Mouse (Mus musculus) liver, postnatal 0 days (tissue): ENCODE measurements around the gene Pdpn. TPM values are rescaled to one million over a fixed set of nuclear protein-coding genes. Genes with fewer than 3 reads are reported as not detected.

Source experiments
- ATAC-seq: fragments of 200-750 bp; cut with Nextera tagmentation; 2 replicates; pipeline ENCODE4 v1.8.0; 2017; ENCODE audit warnings: mild to moderate bottlenecking, moderate library complexity
- DNase-seq: peaks from one replicate; pipeline ENCODE4 v3.0.0-alpha.2; 2016
- H3K27ac ChIP-seq: fragments of 300-500 bp; sonication (generic); 2 replicates; pipeline ENCODE4 v1.5.1; 2014; ENCODE audit warnings: antibody characterized with exemption, moderate library complexity, mild to moderate bottlenecking, low read depth
- H3K27me3 ChIP-seq: fragments of 300-500 bp; sonication (generic); 2 replicates; pipeline ENCODE4 v1.6.1; 2014; ENCODE audit warnings: low read length, control low read depth, mixed read lengths; ENCODE audit not compliant: insufficient read depth
- H3K36me3 ChIP-seq: fragments of 300-500 bp; sonication (generic); replicated peaks from 2 replicates; pipeline ENCODE4 v1.6.1; 2014; ENCODE audit warnings: mild to moderate bottlenecking, control low read depth, low read length, moderate library complexity, mixed read lengths; ENCODE audit not compliant: insufficient read depth
- H3K4me1 ChIP-seq: fragments of 300-500 bp; sonication (generic); 2 replicates; pipeline ENCODE4 v1.6.1; 2014; ENCODE audit warnings: antibody characterized with exemption, mild to moderate bottlenecking, control low read depth; ENCODE audit not compliant: insufficient read depth
- H3K4me2 ChIP-seq: fragments of 300-500 bp; sonication (generic); 2 replicates; pipeline ENCODE4 v1.6.1; 2014; ENCODE audit warnings: low read depth, mild to moderate bottlenecking, low read length, moderate library complexity, mixed read lengths
- H3K4me3 ChIP-seq: fragments of 300-500 bp; sonication (generic); 2 replicates; pipeline ENCODE4 v1.5.1; 2014; ENCODE audit warnings: low read depth, low read length
- H3K9ac ChIP-seq: fragments of 300-500 bp; sonication (generic); replicated peaks from 2 replicates; pipeline ENCODE4 v1.6.1; 2014; ENCODE audit warnings: mild to moderate bottlenecking, moderate library complexity
- H3K9me3 ChIP-seq: fragments of 300-500 bp; sonication (generic); 2 replicates; pipeline ENCODE4 v1.6.1; 2016; ENCODE audit warnings: mild to moderate bottlenecking, control low read depth, low read length, mixed read lengths
- CTCF ChIP-seq: sonication (generic); IDR thresholded peaks from 2 replicates; pipeline ENCODE4 v1.5.1; 2016; ENCODE audit warnings: antibody characterized with exemption, low read depth
- EP300 ChIP-seq: IDR thresholded peaks from 2 replicates; pipeline ENCODE4 v1.6.1; 2016; ENCODE audit warnings: antibody characterized with exemption, low read depth, mild to moderate bottlenecking
- WGBS: fragments of 180-500 bp; shearing (Covaris S2); extraction: QIAGEN DNeasy Blood & Tissue Kit; methylation state at CpG from one replicate; pipeline ENCODE4 v1.1.7; 2014; ENCODE audit not compliant: insufficient replicate concordance; 5-methylcytosine and 5-hydroxymethylcytosine counted together
- polyA plus RNA-seq: library from polyadenylated mRNA; unstranded; fragments of >200 nt; fragmentation: Nextera tagmentation; extraction: Ambion mirVana; gene quantifications from 2 replicates; pipeline ENCODE4 v1.2.1, GENCODE M21; 2015

The Pdpn gene
- polyA plus RNA-seq, 1 experiment from 2014 or later, result 1.6 TPM

DNA sequence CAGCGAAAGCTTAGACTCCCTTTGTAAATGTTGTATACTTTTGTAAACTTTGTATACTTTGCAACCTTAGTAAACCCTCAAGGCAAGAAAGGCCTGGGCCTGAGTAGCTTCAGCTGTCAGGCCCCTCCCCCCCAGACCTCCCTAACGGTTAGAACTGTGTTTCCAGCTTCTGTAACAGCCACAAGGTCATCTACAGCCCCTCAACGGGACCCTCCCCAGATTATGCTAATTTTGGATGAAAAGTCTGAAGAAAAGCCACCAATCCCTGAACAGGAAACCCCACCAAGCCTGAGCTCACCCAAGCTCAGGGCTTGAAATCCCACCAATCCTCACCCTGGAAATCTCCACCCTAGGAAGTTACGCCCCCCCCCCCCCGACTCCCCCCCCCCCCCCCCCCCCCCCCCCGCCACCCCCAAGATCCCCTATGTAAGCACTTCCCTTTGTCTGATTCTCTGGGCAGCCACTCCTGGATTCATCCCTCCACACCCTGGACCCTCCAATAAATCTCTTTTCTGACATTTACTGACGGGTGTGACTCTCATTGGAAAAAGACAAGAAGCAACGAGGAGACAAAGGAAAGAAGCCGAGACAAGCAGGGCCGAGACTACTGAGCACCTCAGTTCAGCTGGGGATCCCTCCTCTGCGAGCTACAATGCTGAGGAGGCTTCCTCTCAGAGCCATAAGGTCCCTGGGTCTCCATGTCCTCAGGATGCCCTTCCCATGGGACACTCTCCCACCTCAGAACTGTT, 25.0 kb upstream of the Pdpn start:
- 22% methylated on average over 8 of the region's 11 CpGs for WGBS
- ATAC-seq, result no peak
- Histone ChIP-seq H3K9ac (no peak overlapping the region), H3K4me3 (no peak overlapping the region), H3K27me3 (peaks cover 4% of the 10 kb centered on the region; the same call in 1 of the 2 replicates), H3K36me3 (no peaks in the 10 kb centered on the region), H3K4me2 (no peak overlapping the region), H3K4me1 (no peaks in the 10 kb centered on the region), H3K27ac (no peak overlapping the region), H3K9me3 (no peaks in the 10 kb centered on the region)
- no peak for DNase-seq
- no peak for TF ChIP-seq CTCF
- TF ChIP-seq EP300, result no peak

DNA sequence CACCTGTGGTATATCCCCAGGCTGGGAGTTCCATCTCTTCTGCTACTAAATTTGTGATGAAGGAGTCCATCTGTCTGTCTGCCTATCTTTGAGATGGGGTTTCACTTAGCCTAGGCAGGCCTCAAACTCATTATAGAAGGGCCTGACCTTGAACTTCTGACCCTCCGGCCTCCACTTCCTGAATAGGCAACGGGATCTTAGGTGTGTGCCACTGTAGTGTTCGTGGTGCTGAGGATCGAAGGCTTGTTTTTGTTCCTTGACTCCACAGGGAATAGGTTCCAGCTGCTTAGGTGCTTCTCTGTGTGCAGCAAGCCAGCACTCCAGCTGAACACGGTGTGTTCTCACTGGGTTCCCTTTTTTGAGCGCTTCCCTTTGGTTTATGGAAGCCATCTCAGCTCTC, 13.9 kb upstream of the Pdpn start:
- no peaks in the 10 kb centered on the region for H3K36me3 ChIP-seq
- no peak overlapping the region for H3K4me2 ChIP-seq
- H3K4me3 ChIP-seq, result no peak overlapping the region
- ATAC-seq (no peak), DNase-seq (no peak)
- H3K27me3 ChIP-seq, result no peaks in the 10 kb centered on the region
- no peaks in the 10 kb centered on the region for H3K9me3 ChIP-seq
- H3K27ac ChIP-seq, result no peak overlapping the region
- 62% methylated on average over 6 of the region's 6 CpGs for WGBS
- no peaks in the 10 kb centered on the region for H3K4me1 ChIP-seq
- TF ChIP-seq EP300, result no peak
- no peak overlapping the region for H3K9ac ChIP-seq

- DNase-seq, result peak; percentile 26
- WGBS, result 39% methylated on average over 2 of the region's 2 CpGs
- Histone ChIP-seq H3K4me3 (no peak overlapping the region), H3K36me3 (no peaks in the 10 kb centered on the region), H3K4me1 (no peaks in the 10 kb centered on the region), H3K9me3 (no peaks in the 10 kb centered on the region), H3K27ac (no peak overlapping the region), H3K27me3 (no peaks in the 10 kb centered on the region), H3K4me2 (no peak overlapping the region), H3K9ac (no peak overlapping the region)
- ATAC-seq, result no peak
- peak; percentile 54 for TF ChIP-seq CTCF
- TF ChIP-seq EP300, result no peak
Measured at GRCm38 (mm10) chr4:143311341-143311740, 12.0 kb upstream of the Pdpn start.

- no peak for ATAC-seq
- no peak for TF ChIP-seq CTCF
- TF ChIP-seq EP300, result no peak
- WGBS, result 49% methylated on average over 5 of the region's 5 CpGs
- no peaks in the 10 kb centered on the region for H3K36me3 ChIP-seq
- no peak overlapping the region for H3K27ac ChIP-seq
- 0 out of 2 replicates have a peak, but pooled peaks cover 3% of the 10 kb centered on the region for H3K27me3 ChIP-seq
- H3K9ac ChIP-seq, result no peak overlapping the region
- H3K9me3 ChIP-seq, result no peaks in the 10 kb centered on the region
- no peak for DNase-seq
- no peak overlapping the region for H3K4me3 ChIP-seq
- H3K4me2 ChIP-seq, result no peak overlapping the region
- no peaks in the 10 kb centered on the region for H3K4me1 ChIP-seq
Measured at GRCm38 (mm10) chr4:143305987-143306772, 6.8 kb upstream of the Pdpn start.

DNA sequence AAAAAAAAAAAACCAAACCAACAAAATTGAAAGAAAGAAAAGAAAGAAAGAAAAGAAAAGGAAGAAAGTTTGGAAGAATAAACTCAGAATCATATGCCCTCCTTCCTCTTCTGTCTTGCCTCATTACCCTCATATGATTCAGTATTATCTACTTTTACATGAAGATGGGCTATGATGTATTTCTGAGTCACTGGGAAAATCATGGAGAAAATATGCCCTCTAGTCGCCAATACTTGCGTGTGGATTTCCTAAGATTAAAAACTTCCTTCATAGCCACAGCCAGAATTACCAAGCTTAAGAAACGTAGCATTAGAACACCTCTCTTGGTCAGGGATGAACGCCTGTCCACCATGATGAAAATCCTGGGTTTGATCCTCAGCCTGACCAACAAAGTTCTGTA, 5.7 kb upstream of the Pdpn start:
- no peaks in the 10 kb centered on the region for H3K9me3 ChIP-seq
- H3K27me3 ChIP-seq, result 0 out of 2 replicates have a peak, but pooled peaks cover 11% of the 10 kb centered on the region
- H3K9ac ChIP-seq, result no peak overlapping the region
- TF ChIP-seq EP300 (no peak), CTCF (no peak)
- H3K4me1 ChIP-seq, result no peaks in the 10 kb centered on the region
- no peak overlapping the region for H3K4me3 ChIP-seq
- ATAC-seq, result no peak
- DNase-seq, result no peak
- no peak overlapping the region for H3K4me2 ChIP-seq
- 75% methylated on average over 4 of the region's 4 CpGs for WGBS
- no peak overlapping the region for H3K27ac ChIP-seq
- H3K36me3 ChIP-seq, result no peaks in the 10 kb centered on the region

DNA sequence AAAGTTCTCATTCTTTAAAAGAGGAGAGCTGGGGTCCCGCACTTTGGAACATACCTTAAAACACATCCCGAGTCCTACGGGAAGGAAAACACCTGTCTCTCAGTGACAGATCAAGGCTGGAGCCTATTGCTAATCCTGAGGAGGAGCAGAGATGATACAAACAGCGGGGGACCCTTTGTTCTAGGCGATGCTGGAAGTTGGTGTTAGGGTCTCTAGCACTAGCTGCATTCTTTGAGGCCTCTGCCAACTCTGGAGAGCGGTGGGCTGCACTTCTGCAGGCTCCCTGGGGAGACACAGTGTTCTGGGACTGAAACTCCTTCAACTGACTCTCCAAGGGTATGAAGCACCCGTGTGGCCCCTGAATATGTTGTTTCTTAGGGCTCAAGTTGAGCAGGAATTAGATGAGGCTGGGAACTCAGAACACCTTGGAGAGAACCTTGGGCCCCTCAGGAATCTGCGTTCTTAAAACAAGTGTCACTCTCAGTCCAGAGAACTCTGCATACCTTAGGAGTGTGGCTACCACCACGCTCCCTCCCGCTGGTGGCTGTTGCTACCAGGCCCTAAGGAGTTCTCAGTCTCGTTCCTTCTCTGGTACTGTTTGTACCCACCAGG, 3.0 kb upstream of the Pdpn start:
- DNase-seq (no peak), ATAC-seq (no peak)
- Histone ChIP-seq H3K4me3 (no peak overlapping the region), H3K4me1 (no peaks in the 10 kb centered on the region), H3K36me3 (no peaks in the 10 kb centered on the region), H3K9me3 (no peaks in the 10 kb centered on the region), H3K9ac (no peak overlapping the region), H3K4me2 (no peak overlapping the region), H3K27me3 (peaks cover 33% of the 10 kb centered on the region), H3K27ac (no peak overlapping the region)
- TF ChIP-seq CTCF (no peak), EP300 (no peak)
- whole genome bisulfite sequencing, result 36% methylated on average over 11 of the region's 11 CpGs
